Mouse (Mus musculus): Measurements from ENCODE around the gene Olfr1043.

GRCm38 (mm10) chr2:86161738-86162137 lies 5.6 kb downstream of the Olfr1043 start, which contains the start of gene Olfr1042:
- TF ChIP-seq MEF2A (IDR thresholded peaks at IDR 0.05; ENCODE audit: borderline replicate concordance, low read depth, low read length): no peak
- TF ChIP-seq UBTF (IDR thresholded peaks at IDR 0.05; ENCODE audit: low read depth, low read length): no peak
